Mouse (Mus musculus): ENCODE measurements around the gene 1700003E16Rik. TPM values are rescaled to one million over a fixed set of nuclear protein-coding genes. Genes with fewer than 3 reads are reported as not detected.
"Not testable (repeated sequence)": the region's sequence is repeated elsewhere in the genome, so short reads cannot be mapped to it uniquely, and the experiment has no call there.

Gene 1700003E16Rik
- polyA plus RNA-seq, 1 experiment from 2014 or later, result 3.4 TPM

DNA sequence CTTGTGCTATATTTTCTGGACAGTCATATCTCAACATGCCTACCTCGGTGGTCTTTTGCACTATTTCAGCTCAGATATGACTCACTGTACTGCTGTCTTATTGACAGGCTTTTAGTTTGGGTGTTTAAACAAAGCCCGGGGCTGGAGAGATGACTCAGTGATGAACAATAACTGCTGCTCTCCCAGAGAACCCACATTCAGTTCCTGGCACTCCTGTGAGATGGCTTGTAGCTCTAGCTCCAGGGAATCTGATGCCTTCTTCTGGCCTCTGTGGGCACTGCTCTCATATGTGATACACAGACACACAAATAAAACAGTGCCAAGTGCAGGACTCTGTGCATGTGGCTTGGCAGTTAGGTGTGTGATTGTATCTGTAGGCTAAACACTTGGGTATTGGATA lies 11.0 kb upstream of the 1700003E16Rik start:
- no peak overlapping the region for H3K4me2 ChIP-seq
- no peak overlapping the region for H3K27ac ChIP-seq
- H3K4me3 ChIP-seq, result no peak overlapping the region
- ATAC-seq (ENCODE audit: insufficient number of reproducible peaks, low FRiP score, low TSS enrichment, low read depth), result no peak
- H3K9ac ChIP-seq, result no peak overlapping the region
- H3K36me3 ChIP-seq, result peaks cover 49% of the 10 kb centered on the region
- no peaks in the 10 kb centered on the region for H3K9me3 ChIP-seq
- no peaks in the 10 kb centered on the region for H3K27me3 ChIP-seq
- H3K4me1 ChIP-seq, result peaks cover 35% of the 10 kb centered on the region
- WGBS, result 65% methylated on average over 2 of the region's 2 CpGs

DNA sequence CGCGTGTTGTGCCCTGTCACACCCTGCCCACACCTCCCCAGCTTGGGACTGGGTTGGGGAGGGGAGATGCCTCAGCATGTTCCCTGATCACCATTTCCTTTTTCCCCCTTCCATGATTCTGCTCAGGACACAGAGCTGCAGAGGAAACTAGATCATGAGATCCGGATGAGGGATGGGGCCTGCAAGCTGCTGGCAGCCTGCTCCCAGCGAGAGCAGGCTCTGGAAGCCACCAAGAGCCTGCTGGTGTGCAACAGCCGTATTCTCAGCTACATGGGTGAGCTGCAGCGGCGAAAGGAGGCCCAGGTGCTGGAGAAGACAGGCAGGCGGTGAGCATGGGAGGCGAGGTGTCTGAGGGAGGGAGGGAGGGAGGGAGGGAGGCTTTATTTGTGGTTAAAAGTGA lies 10.4 kb upstream of the 1700003E16Rik start:
- Histone ChIP-seq H3K27ac (peak overlapping the region; percentile 3; the same call in 1 of the 2 replicates), H3K9ac (no peak overlapping the region), H3K36me3 (peaks cover 55% of the 10 kb centered on the region), H3K4me3 (no peak overlapping the region), H3K4me1 (peaks cover 31% of the 10 kb centered on the region), H3K9me3 (no peaks in the 10 kb centered on the region), H3K27me3 (no peaks in the 10 kb centered on the region), H3K4me2 (no peak overlapping the region)
- 48% methylated on average over 9 of the region's 9 CpGs for WGBS
- no peak for ATAC-seq (ENCODE audit: insufficient number of reproducible peaks, low FRiP score, low TSS enrichment, low read depth)

DNA sequence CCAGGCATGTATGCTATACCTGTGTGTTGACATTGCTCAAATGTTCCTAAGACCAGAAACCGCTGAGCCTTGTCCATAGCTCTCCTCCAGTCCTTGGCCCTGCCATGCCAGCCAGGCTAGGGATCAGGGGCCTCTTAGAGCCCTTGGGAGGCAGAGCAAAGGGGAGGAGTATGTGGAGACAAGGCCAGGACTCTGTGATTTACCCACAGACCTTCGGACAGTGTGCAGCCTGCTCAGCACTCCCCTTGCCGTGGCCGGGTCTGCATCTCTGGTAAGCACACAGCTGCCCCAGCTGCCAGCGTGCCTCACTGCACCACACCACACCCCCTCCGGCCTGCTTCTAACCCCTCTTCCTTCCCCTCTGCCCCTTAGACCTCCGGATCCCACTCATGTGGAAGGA lies 8.9 kb upstream of the 1700003E16Rik start:
- no peaks in the 10 kb centered on the region for H3K9me3 ChIP-seq
- H3K27me3 ChIP-seq, result no peaks in the 10 kb centered on the region
- ATAC-seq (ENCODE audit: insufficient number of reproducible peaks, low FRiP score, low TSS enrichment, low read depth), result no peak
- H3K9ac ChIP-seq, result no peak overlapping the region
- WGBS, result 68% methylated on average over 7 of the region's 7 CpGs
- H3K27ac ChIP-seq, result no peak overlapping the region
- H3K4me3 ChIP-seq, result no peak overlapping the region
- no peak overlapping the region for H3K4me2 ChIP-seq
- H3K4me1 ChIP-seq, result peaks cover 18% of the 10 kb centered on the region
- peaks cover 70% of the 10 kb centered on the region for H3K36me3 ChIP-seq

DNA sequence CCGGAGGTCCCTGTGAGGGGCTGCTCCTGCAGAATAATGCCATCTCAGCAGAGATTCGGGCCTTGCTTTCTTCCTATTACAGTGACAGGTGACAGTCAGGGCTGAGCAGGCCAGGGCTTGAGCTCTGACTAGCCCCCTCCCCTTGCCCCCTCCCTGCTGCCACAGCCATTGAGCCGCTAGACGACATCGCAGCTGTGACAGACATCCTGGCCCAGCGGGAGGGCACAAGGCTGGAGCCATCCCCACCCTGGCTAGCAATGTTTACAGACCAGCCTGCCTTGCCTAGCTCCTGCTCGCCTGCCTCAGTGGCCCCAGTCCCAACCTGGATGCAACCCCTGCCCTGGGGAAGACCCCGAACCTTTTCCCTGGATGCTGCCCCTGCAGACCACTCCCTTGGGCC lies 4.5 kb upstream of the 1700003E16Rik start:
- 42% methylated on average over 8 of the region's 8 CpGs for whole genome bisulfite sequencing
- no peak overlapping the region for H3K4me2 ChIP-seq
- H3K4me3 ChIP-seq, result no peak overlapping the region
- 0 out of 2 replicates have a peak overlapping the region, but pooled peaks have one; percentile 23 for H3K27ac ChIP-seq
- H3K36me3 ChIP-seq, result peaks cover 69% of the 10 kb centered on the region
- no peak for ATAC-seq (ENCODE audit: insufficient number of reproducible peaks, low FRiP score, low TSS enrichment, low read depth)
- H3K9me3 ChIP-seq, result no peaks in the 10 kb centered on the region
- no peak overlapping the region for H3K9ac ChIP-seq
- no peaks in the 10 kb centered on the region for H3K27me3 ChIP-seq
- H3K4me1 ChIP-seq, result peaks cover 16% of the 10 kb centered on the region

DNA sequence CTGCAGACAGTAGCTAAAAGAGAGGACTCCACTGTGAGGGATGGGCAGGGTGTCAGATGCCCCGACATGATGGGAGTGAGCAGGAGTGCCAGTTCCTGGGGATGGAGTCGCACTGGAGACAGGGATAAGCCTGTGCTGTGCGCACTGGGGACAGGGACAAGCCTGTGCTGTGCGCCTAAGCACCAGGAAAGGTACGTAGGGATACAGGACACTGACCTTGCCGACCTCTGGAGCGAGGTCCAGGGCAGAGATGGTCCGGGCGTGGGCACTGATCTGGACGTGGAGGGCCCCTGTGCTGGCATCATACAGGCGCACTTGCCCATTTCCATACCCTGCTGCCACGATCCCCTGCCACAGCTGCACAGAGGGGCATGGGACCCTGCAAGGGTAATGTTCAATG lies 3.2 kb upstream of the 1700003E16Rik start:
- no peak overlapping the region for H3K4me2 ChIP-seq
- 85% methylated on average over 12 of the region's 12 CpGs for WGBS
- H3K9me3 ChIP-seq, result no peaks in the 10 kb centered on the region
- no peak for ATAC-seq (ENCODE audit: insufficient number of reproducible peaks, low FRiP score, low TSS enrichment, low read depth)
- no peaks in the 10 kb centered on the region for H3K27me3 ChIP-seq
- peaks cover 56% of the 10 kb centered on the region for H3K36me3 ChIP-seq
- no peak overlapping the region for H3K27ac ChIP-seq
- H3K9ac ChIP-seq, result no peak overlapping the region
- H3K4me1 ChIP-seq, result peaks cover 16% of the 10 kb centered on the region
- no peak overlapping the region for H3K4me3 ChIP-seq

DNA sequence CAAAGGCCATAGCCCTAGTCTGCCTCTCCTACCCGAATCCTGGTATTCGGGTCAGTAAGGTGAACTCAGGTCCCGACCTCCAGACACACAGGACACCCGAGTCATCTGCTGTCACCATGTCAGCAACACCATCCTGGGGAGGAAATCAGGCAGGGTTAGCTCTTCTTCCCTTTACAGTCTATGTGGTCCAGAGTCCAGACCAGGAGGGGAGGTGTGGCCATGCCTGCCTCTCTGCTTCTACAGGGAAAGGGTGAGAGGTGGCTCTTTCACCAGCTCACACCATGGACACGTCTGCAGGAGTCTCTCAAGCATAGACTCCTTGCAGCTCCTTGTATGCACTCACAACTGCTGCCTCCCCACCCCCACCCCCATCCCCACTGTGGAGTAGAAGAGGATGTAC lies 2.7 kb upstream of the 1700003E16Rik start:
- WGBS, result 72% methylated on average over 5 of the region's 5 CpGs
- ATAC-seq (ENCODE audit: insufficient number of reproducible peaks, low FRiP score, low TSS enrichment, low read depth), result no peak
- no peak overlapping the region for H3K4me2 ChIP-seq
- peaks cover 16% of the 10 kb centered on the region for H3K4me1 ChIP-seq
- H3K4me3 ChIP-seq, result no peak overlapping the region
- no peak overlapping the region for H3K9ac ChIP-seq
- no peaks in the 10 kb centered on the region for H3K27me3 ChIP-seq
- H3K9me3 ChIP-seq, result no peaks in the 10 kb centered on the region
- H3K36me3 ChIP-seq, result peaks cover 51% of the 10 kb centered on the region
- no peak overlapping the region for H3K27ac ChIP-seq

DNA sequence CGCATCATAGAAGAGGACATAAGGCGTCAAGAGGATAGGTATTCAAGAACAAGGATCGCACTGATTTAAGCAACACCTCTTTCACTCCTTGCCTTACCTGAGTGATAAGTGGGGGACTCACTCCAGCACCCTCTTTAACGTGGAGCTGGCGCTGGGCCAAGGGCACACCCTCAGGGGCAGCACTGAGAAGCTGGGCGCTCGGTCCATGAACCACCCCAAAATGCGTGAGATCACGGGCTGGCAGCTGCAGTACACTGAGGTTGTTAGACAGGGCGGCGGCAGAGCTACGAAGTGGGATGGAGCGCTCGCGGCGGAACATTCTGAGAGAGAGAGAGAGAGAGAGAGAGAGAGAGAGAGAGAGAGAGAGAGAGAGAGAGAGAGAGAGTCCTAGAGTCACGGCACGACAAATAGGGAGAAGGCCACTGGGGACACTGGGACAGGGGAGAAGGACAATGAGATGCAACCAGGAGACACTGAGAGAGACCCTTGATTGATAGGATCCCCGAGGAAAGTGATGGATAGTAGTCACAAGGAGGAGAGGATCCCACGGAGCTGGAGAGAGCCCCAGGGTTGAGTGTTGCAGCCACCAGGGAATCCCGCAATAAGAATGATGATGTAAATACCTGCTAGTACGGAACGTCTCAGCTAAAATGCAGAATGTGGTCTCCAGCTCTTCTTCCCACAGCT lies 509 bp upstream of the 1700003E16Rik start:
- H3K27me3 ChIP-seq, result peaks cover 9% of the 10 kb centered on the region
- no peaks in the 10 kb centered on the region for H3K9me3 ChIP-seq
- peak overlapping the region; percentile 51 for H3K4me3 ChIP-seq
- H3K36me3 ChIP-seq, result peaks cover 29% of the 10 kb centered on the region
- WGBS, result 7% methylated on average over 23 of the region's 23 CpGs
- peak overlapping the region; percentile 86 for H3K4me2 ChIP-seq
- no peak for ATAC-seq (ENCODE audit: insufficient number of reproducible peaks, low FRiP score, low TSS enrichment, low read depth)
- H3K4me1 ChIP-seq, result peaks cover 16% of the 10 kb centered on the region
- H3K27ac ChIP-seq, result no peak overlapping the region
- H3K9ac ChIP-seq, result peak overlapping the region; percentile 35; the same call in 1 of the 2 replicates

DNA sequence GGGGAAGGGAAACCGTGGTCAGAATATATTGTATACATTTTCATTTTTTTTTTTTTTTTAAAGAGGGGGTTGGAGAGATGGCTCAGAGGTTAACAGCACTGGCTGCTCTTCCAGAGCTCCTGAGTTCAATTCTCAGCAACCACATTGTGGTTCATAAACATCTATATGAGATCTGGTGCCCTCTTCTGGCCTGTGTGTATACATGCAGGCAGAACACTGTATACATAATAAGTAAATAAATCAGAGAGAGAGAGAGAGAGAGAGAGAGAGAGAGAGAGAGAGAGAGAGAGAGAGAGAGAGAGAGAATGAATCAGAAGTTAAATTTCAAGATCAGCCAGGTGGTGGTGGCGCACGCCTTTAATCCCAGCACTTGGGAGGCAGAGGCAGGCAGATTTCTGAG lies 3.3 kb downstream of the 1700003E16Rik start:
- not testable (repeated sequence) for H3K4me2 ChIP-seq; H3K9me3 ChIP-seq; H3K36me3 ChIP-seq; H3K4me3 ChIP-seq; H3K27ac ChIP-seq; ATAC-seq (ENCODE audit: insufficient number of reproducible peaks, low FRiP score, low TSS enrichment, low read depth); H3K9ac ChIP-seq
- Histone ChIP-seq H3K27me3 (peaks cover 29% of the 10 kb centered on the region), H3K4me1 (peaks cover 36% of the 10 kb centered on the region)
- 34% methylated on average over 3 of the region's 3 CpGs for WGBS

DNA sequence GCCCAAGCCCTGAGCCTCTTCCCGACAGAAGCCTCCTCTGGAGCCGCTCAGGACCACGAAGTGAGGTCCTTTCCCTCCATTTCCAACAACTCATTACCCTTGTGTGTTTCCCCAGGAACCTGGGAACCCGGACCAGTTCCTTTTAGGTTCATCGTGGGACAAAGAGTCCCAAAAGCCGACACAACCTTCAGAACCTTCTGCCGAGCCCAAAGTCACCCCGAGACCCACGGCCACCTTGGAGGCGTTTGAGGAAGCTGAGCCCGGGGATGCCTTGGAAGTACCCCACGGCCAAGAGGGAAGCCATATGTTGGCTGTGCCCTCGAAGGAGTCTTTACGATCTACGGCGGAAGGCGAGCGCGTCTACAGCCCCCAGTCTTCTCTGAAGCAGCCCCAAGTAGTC lies 5.2 kb downstream of the 1700003E16Rik start:
- H3K9me3 ChIP-seq, result no peaks in the 10 kb centered on the region
- no peak overlapping the region for H3K27ac ChIP-seq
- WGBS, result 7% methylated on average over 19 of the region's 19 CpGs
- ATAC-seq (ENCODE audit: insufficient number of reproducible peaks, low FRiP score, low TSS enrichment, low read depth), result no peak
- no peaks in the 10 kb centered on the region for H3K36me3 ChIP-seq
- H3K4me3 ChIP-seq, result peak overlapping the region; percentile 46
- H3K9ac ChIP-seq, result peak overlapping the region; percentile 45
- peak overlapping the region; percentile 84 for H3K4me2 ChIP-seq
- H3K27me3 ChIP-seq, result peaks cover 29% of the 10 kb centered on the region
- H3K4me1 ChIP-seq, result peaks cover 29% of the 10 kb centered on the region

DNA sequence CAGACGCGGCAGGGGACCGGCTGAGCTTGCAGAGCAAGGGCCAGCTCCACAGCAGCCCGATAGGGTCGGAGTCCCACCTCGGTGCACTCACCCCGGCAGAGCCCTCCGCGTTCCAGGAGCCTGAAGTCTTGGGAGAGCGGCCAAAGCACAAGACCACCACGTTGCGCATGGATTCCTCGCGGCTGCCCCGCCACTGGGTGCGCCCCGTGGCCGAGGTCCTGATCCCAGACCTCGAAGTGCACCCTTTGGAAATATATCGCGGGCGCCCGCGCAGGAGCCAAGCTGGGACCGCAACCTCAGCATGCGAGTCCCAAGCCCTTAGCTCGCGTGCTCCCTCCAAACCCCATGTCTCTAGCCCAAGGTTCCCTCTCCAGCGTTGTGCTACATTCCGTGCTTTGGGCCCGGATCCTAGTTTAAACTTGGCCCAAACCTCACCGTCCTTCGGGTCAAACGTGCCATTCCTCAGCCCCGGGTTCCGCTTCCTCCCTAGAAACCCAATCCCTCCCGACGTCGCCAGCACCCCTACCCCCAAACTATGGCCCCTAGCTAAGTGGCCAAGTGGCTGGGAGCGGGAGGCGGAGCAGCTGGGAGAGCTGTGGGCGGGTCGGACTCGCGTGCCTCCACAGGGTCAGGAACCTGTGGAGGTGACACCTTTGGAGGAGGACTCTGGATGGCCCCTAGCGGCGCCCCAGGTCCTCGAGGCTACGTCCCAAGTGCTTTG lies 5.9 kb downstream of the 1700003E16Rik start:
- peak overlapping the region; percentile 84 for H3K4me2 ChIP-seq
- no peak for ATAC-seq (ENCODE audit: insufficient number of reproducible peaks, low FRiP score, low TSS enrichment, low read depth)
- H3K4me1 ChIP-seq, result peaks cover 34% of the 10 kb centered on the region
- no peaks in the 10 kb centered on the region for H3K36me3 ChIP-seq
- H3K27me3 ChIP-seq, result peaks cover 29% of the 10 kb centered on the region
- H3K9ac ChIP-seq, result peak overlapping the region; percentile 45
- H3K4me3 ChIP-seq, result peak overlapping the region; percentile 46
- WGBS, result 1% methylated on average over 49 of the region's 49 CpGs
- H3K27ac ChIP-seq, result no peak overlapping the region
- no peaks in the 10 kb centered on the region for H3K9me3 ChIP-seq

DNA sequence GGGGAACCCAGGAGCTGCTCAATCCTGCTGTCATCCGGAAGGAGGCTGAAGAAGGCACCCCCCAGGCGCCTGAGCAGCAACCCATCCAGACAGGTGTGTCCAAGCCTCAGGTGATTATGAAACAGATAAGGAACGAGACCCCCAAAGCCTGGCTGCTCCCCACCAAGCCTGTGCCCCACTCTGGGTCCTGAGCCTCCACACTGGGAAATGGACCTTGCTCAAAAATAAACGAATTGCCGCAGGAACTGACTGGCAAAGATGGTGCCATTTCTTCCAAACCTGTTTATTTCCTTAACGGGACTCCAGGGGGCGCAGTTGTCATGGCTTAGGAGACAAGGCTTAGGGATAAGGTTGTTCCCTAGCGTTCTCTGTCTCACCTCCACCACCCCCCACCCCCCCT lies 6.5 kb downstream of the 1700003E16Rik start:
- Histone ChIP-seq H3K27ac (no peak overlapping the region), H3K4me1 (peaks cover 38% of the 10 kb centered on the region), H3K9ac (peak overlapping the region; percentile 45), H3K4me2 (peak overlapping the region; percentile 84), H3K4me3 (peak overlapping the region; percentile 46), H3K36me3 (no peaks in the 10 kb centered on the region), H3K27me3 (peaks cover 29% of the 10 kb centered on the region), H3K9me3 (no peaks in the 10 kb centered on the region)
- 2% methylated on average over 8 of the region's 8 CpGs for WGBS
- ATAC-seq (ENCODE audit: insufficient number of reproducible peaks, low FRiP score, low TSS enrichment, low read depth), result no peak

DNA sequence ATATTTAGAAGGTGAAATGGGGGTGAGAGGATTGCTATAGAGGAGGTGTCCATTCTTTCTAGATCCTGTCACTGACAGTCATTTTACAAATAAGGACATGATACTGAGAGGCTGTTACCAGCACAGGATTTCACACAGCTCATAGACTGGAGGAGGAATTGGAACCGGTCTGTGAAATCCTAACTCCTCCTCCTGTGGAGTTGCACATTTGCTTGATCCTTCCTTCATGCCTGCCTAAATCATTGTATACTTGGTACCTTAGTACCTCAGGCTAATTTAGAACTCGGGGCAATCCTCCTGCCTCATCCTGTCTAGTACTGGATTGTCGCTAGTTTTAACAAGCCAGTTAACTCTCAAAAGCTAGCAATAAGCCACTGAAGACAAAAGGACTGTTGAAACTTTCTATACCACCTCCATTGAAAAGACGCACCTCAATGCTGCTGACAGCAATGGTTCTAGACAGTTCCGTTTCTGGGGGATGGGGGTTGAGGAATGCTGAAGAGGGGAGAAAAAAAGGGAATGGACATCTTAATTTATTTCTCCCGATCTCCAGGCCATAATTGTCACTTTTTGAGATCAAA lies 8.9 kb downstream of the 1700003E16Rik start:
- no peak; the same call in 1 of the 2 replicates for ATAC-seq (ENCODE audit: insufficient number of reproducible peaks, low FRiP score, low TSS enrichment, low read depth)
- H3K9me3 ChIP-seq, result no peaks in the 10 kb centered on the region
- H3K4me1 ChIP-seq, result peaks cover 46% of the 10 kb centered on the region
- 5% methylated on average over 6 of the region's 6 CpGs for WGBS
- peaks cover 26% of the 10 kb centered on the region for H3K27me3 ChIP-seq
- peak overlapping the region; percentile 65 for H3K4me2 ChIP-seq
- H3K4me3 ChIP-seq, result peak overlapping the region; percentile 87
- H3K27ac ChIP-seq, result peak overlapping the region; percentile 86
- peak overlapping the region; percentile 89; the same call in 1 of the 2 replicates for H3K9ac ChIP-seq
- no peaks in the 10 kb centered on the region for H3K36me3 ChIP-seq
